18 mouse cellular contexts compared by ENCODE assay signal in the genomic region with DNA sequence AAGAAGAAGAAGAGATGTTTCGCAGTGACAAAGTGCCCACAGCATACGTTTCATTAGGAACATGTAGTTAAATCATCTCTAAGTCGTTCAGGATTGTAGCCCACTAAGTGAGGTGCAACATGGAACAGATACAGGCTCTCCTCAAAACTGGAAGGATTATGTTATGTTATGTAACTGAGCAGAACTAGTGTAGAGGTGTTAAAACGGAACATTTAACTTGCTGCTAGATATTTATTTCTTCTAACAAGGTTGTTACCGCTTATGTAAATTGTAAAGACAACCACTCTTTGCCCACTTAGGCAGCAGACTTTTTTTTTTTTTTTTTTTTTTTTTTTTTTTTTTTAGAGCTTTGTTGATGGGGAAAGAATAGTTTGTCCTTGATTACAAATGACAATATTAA.
"Had no signal": no experiment of that assay in that cellular context is flagged by ENCODE, and none has a peak within 500 bp of the region (broad histone marks: within the 10 kb centered on the region; RNA-seq: fewer than 3 reads in every experiment).

No protein-coding gene starts in this region.

- H3K9ac ChIP-seq: liver, embryonic 15.5 days; liver, postnatal 0 days; lung, embryonic 15.5 days; midbrain, embryonic 12.5 days; midbrain, embryonic 15.5 days; neural tube, embryonic 12.5 days had no signal

- H3K4me3 ChIP-seq: liver, embryonic 15.5 days; lung, embryonic 15.5 days; megakaryocyte, embryonic 14.5 days; midbrain, embryonic 12.5 days; midbrain, embryonic 15.5 days; neural tube, embryonic 12.5 days had no signal

- DNase-seq: liver, postnatal 0 days; lung, adult 2 months; lung, postnatal 14 days; lung, postnatal 36 days; right cerebral cortex, postnatal 14 days; right cerebral cortex, postnatal 4 days; spleen, adult 18-20 months; thymus, adult 2 months; thymus, postnatal 25 days; thymus, postnatal 4 days had no signal

- ATAC-seq: liver, postnatal 0 days; lung, postnatal 0 days; midbrain, embryonic 15.5 days had no signal

- H3K4me1 ChIP-seq: liver, embryonic 15.5 days; lung, embryonic 15.5 days; megakaryocyte, embryonic 14.5 days; midbrain, embryonic 12.5 days; midbrain, embryonic 15.5 days; neural tube, embryonic 12.5 days had no signal

- H3K4me2 ChIP-seq: liver, embryonic 15.5 days; lung, embryonic 15.5 days; midbrain, embryonic 12.5 days; midbrain, embryonic 15.5 days; neural tube, embryonic 12.5 days had no signal

- H3K27me3 ChIP-seq: liver, embryonic 15.5 days; lung, embryonic 15.5 days; megakaryocyte, embryonic 14.5 days; midbrain, embryonic 12.5 days; midbrain, embryonic 15.5 days; neural tube, embryonic 12.5 days had no signal

- H3K27ac ChIP-seq: liver, embryonic 15.5 days; lung, embryonic 15.5 days; macrophage; midbrain, embryonic 12.5 days; midbrain, embryonic 15.5 days; neural tube, embryonic 12.5 days had no signal

- H3K9me3 ChIP-seq: liver, embryonic 15.5 days; lung, embryonic 15.5 days; megakaryocyte, embryonic 14.5 days; midbrain, embryonic 12.5 days; midbrain, embryonic 15.5 days; neural tube, embryonic 12.5 days had no signal

- H3K36me3 ChIP-seq: liver, embryonic 15.5 days; lung, embryonic 15.5 days; midbrain, embryonic 12.5 days; midbrain, embryonic 15.5 days; neural tube, embryonic 12.5 days had no signal
